Mouse (Mus musculus) MEL (cell line): ENCODE data around the gene Phyhipl. TPM values are rescaled to one million over a fixed set of nuclear protein-coding genes. Genes with fewer than 3 reads are reported as not detected.

ENCODE experiments used
- DNase-seq: peaks from one replicate; pipeline ENCODE4 v3.0.0; 2011; ENCODE audit warnings: low read depth, low spot score
- H3K27ac ChIP-seq: 2 replicates; pipeline ENCODE4 v1.5.1; 2012; ENCODE audit warnings: low read depth, mild to moderate bottlenecking, control low read depth, low read length, moderate library complexity; ENCODE audit not compliant: control insufficient read depth
- H3K27me3 ChIP-seq, 2 experiments: fragments of 150-350 bp in 1 of 2; sonication (generic) in 1 of 2; 2 replicates each; pipeline ENCODE4 v1.6.1; 2012; ENCODE audit warnings: low read length in 2 of 2, mild to moderate bottlenecking in 2 of 2, improper control_type of control experiment in 1 of 2, moderate library complexity in 1 of 2; ENCODE audit not compliant: insufficient read depth in 2 of 2, control insufficient read depth in 1 of 2
- H3K36me3 ChIP-seq, 2 experiments: 2 replicates each; pipeline ENCODE4 v1.6.1; 2012 to 2014; ENCODE audit warnings: low read length in 2 of 2, improper control_type of control experiment in 1 of 2, inconsistent platforms in 1 of 2, mild to moderate bottlenecking in 1 of 2; ENCODE audit not compliant: insufficient read depth in 2 of 2, control insufficient read depth in 1 of 2
- H3K4me1 ChIP-seq, 2 experiments: fragments of 150-350 bp in 1 of 2; sonication (generic) in 1 of 2; 2 replicates each; pipeline ENCODE4 v1.6.1; 2012; ENCODE audit warnings: low read length in 2 of 2, improper control_type of control experiment in 1 of 2, mild to moderate bottlenecking in 1 of 2; ENCODE audit not compliant: insufficient read depth in 2 of 2, control insufficient read depth in 1 of 2
- H3K4me3 ChIP-seq, 2 experiments: fragments of 150-350 bp in 1 of 2; sonication (generic) in 1 of 2; 2 replicates each; pipeline ENCODE4 v1.5.1; 2012; ENCODE audit warnings: low read depth in 2 of 2, low read length in 2 of 2, mild to moderate bottlenecking in 2 of 2, moderate library complexity in 2 of 2, control low read depth in 1 of 2, improper control_type of control experiment in 1 of 2; ENCODE audit not compliant: control insufficient read depth in 1 of 2, insufficient read depth in 1 of 2
- H3K79me2 ChIP-seq: 2 replicates; pipeline ENCODE4 v1.6.1; 2012; ENCODE audit warnings: mild to moderate bottlenecking, low read length, moderate library complexity; ENCODE audit not compliant: control insufficient read depth, poor library complexity, insufficient read depth
- H3K9ac ChIP-seq: 2 replicates; pipeline ENCODE4 v1.6.1; 2012; ENCODE audit warnings: low read depth, mild to moderate bottlenecking, control low read depth, low read length, moderate library complexity; ENCODE audit not compliant: control insufficient read depth, poor library complexity, severe bottlenecking
- H3K9me3 ChIP-seq: fragments of 150-350 bp; sonication (generic); replicated peaks from 2 replicates; pipeline ENCODE4 v1.6.1; 2012; ENCODE audit warnings: mild to moderate bottlenecking, low read length, improper control_type of control experiment, moderate library complexity; ENCODE audit not compliant: insufficient read depth
- BHLHE40 ChIP-seq: IDR thresholded peaks from 2 replicates; pipeline ENCODE4 v1.6.1; 2012; ENCODE audit warnings: low read depth, mild to moderate bottlenecking, inconsistent platforms, low read length, improper control_type of control experiment, borderline replicate concordance
- CHD1 ChIP-seq: IDR thresholded peaks from 2 replicates; pipeline ENCODE4 v1.6.1; 2012; ENCODE audit warnings: low read depth, mild to moderate bottlenecking, inconsistent platforms, low read length, improper control_type of control experiment
- CHD2 ChIP-seq: IDR thresholded peaks from 2 replicates; pipeline ENCODE4 v1.6.1; 2011; ENCODE audit warnings: low read length, improper control_type of control experiment
- CTCF ChIP-seq, 3 experiments: IDR thresholded peaks in 2 of 3; conservative IDR thresholded peaks in 1 of 3; 2 replicates each; pipeline ENCODE4 v1.5.1; 2011 to 2012; ENCODE audit warnings: low read length in 3 of 3, low read depth in 2 of 3, mild to moderate bottlenecking in 2 of 3, improper control_type of control experiment in 1 of 3, inconsistent platforms in 1 of 3, mixed read lengths in 1 of 3, moderate library complexity in 1 of 3; ENCODE audit not compliant: control insufficient read depth in 1 of 3, insufficient read depth in 1 of 3, poor library complexity in 1 of 3, severe bottlenecking in 1 of 3
- E2F4 ChIP-seq: IDR thresholded peaks from 2 replicates; pipeline ENCODE4 v1.6.1; 2011; ENCODE audit warnings: low read depth, low read length, improper control_type of control experiment, borderline replicate concordance
- EP300 ChIP-seq, 2 experiments: IDR thresholded peaks; 2 replicates each; pipeline ENCODE4 v1.6.1; 2011; ENCODE audit warnings: improper control_type of control experiment in 2 of 2, low read length in 2 of 2, low read depth in 1 of 2, mild to moderate bottlenecking in 1 of 2
- ETS1 ChIP-seq: IDR thresholded peaks from 2 replicates; pipeline ENCODE4 v1.6.1; 2012; ENCODE audit warnings: low read depth, mild to moderate bottlenecking, inconsistent platforms, low read length, improper control_type of control experiment, moderate library complexity
- GATA1 ChIP-seq: IDR thresholded peaks from 2 replicates; pipeline ENCODE4 v1.6.1; 2011; ENCODE audit warnings: low read depth, low read length, improper control_type of control experiment
- HCFC1 ChIP-seq: IDR thresholded peaks from 2 replicates; pipeline ENCODE4 v1.6.1; 2012; ENCODE audit warnings: low read depth, mild to moderate bottlenecking, inconsistent platforms, low read length, improper control_type of control experiment, moderate library complexity
- KAT2A ChIP-seq: conservative IDR thresholded peaks from 2 replicates; pipeline ENCODE4 v1.6.1; 2012; ENCODE audit warnings: low read depth, low read length, improper control_type of control experiment, inconsistent platforms
- MAFK ChIP-seq: IDR thresholded peaks from 2 replicates; pipeline ENCODE4 v1.6.1; 2011; ENCODE audit warnings: low read depth, mild to moderate bottlenecking, low read length, improper control_type of control experiment, borderline replicate concordance
- MEF2A ChIP-seq: IDR thresholded peaks from 2 replicates; pipeline ENCODE4 v1.6.1; 2014; ENCODE audit warnings: low read depth, mild to moderate bottlenecking, inconsistent platforms, low read length, improper control_type of control experiment; ENCODE audit not compliant: poor library complexity, insufficient replicate concordance, severe bottlenecking; ENCODE audit errors: extremely low read depth
- MXI1 ChIP-seq: IDR thresholded peaks from 2 replicates; pipeline ENCODE4 v1.6.1; 2011; ENCODE audit warnings: mild to moderate bottlenecking, low read depth, low read length, improper control_type of control experiment
- MYB ChIP-seq: IDR thresholded peaks from 2 replicates; pipeline ENCODE4 v1.6.1; 2011; ENCODE audit warnings: mild to moderate bottlenecking, low read depth, low read length, improper control_type of control experiment
- NRF1 ChIP-seq: IDR thresholded peaks from 2 replicates; pipeline ENCODE4 v1.6.1; 2014; ENCODE audit warnings: low read depth, mild to moderate bottlenecking, inconsistent platforms, low read length, improper control_type of control experiment, moderate library complexity; ENCODE audit not compliant: poor library complexity, insufficient read depth, severe bottlenecking
- POLR2AphosphoS5 ChIP-seq: IDR thresholded peaks from 2 replicates; pipeline ENCODE4 v1.6.1; 2012; ENCODE audit warnings: low read depth, borderline replicate concordance, mild to moderate bottlenecking, inconsistent platforms, low read length, moderate library complexity, mixed read lengths
- RAD21 ChIP-seq: IDR thresholded peaks from 2 replicates; pipeline ENCODE4 v1.6.1; 2011; ENCODE audit warnings: mild to moderate bottlenecking, low read depth, low read length, improper control_type of control experiment
- RCOR1 ChIP-seq: IDR thresholded peaks from 2 replicates; pipeline ENCODE4 v1.6.1; 2012; ENCODE audit warnings: low read depth, mild to moderate bottlenecking, inconsistent platforms, low read length, improper control_type of control experiment
- SIN3A ChIP-seq: IDR thresholded peaks from 2 replicates; pipeline ENCODE4 v1.6.1; 2012; ENCODE audit warnings: low read length, improper control_type of control experiment, inconsistent platforms
- TAL1 ChIP-seq: IDR thresholded peaks from 2 replicates; pipeline ENCODE4 v1.6.1; 2012; ENCODE audit warnings: mild to moderate bottlenecking, inconsistent platforms, low read length, moderate library complexity, mixed read lengths
- TCF12 ChIP-seq: IDR thresholded peaks from 2 replicates; pipeline ENCODE4 v1.6.1; 2014; ENCODE audit warnings: low read depth, mild to moderate bottlenecking, inconsistent platforms, low read length, improper control_type of control experiment, moderate library complexity
- USF1 ChIP-seq: IDR thresholded peaks from 2 replicates; pipeline ENCODE4 v1.6.1; 2014; ENCODE audit warnings: low read depth, mild to moderate bottlenecking, inconsistent platforms, low read length, improper control_type of control experiment, moderate library complexity
- ZC3H11A ChIP-seq: IDR thresholded peaks from 2 replicates; pipeline ENCODE4 v1.6.1; 2012; ENCODE audit warnings: low read depth, mild to moderate bottlenecking, inconsistent platforms, low read length, improper control_type of control experiment
- ZKSCAN1 ChIP-seq: IDR thresholded peaks from 2 replicates; pipeline ENCODE4 v1.6.1; 2012; ENCODE audit warnings: low read depth, mild to moderate bottlenecking, inconsistent platforms, low read length, improper control_type of control experiment, moderate library complexity
- ZMIZ1 ChIP-seq: IDR thresholded peaks from 2 replicates; pipeline ENCODE4 v1.6.1; 2012; ENCODE audit warnings: low read depth, mild to moderate bottlenecking, inconsistent platforms, low read length, improper control_type of control experiment, moderate library complexity
- ZNF384 ChIP-seq: IDR thresholded peaks from 2 replicates; pipeline ENCODE4 v1.6.1; 2012; ENCODE audit warnings: low read depth, mild to moderate bottlenecking, inconsistent platforms, low read length, improper control_type of control experiment
- polyA plus RNA-seq, 2 experiments: library from polyadenylated mRNA; stranded (reverse) in 1 of 2; unstranded in 1 of 2; fragments of >175 nt in 1 of 2; fragments of >200 nt in 1 of 2; gene quantifications; 2 replicates each; pipeline versions ENCODE4 v1.2.1 to v1.2.4; 2012; ENCODE audit warnings: low replicate concordance in 2 of 2, low read depth in 1 of 2; ENCODE audit not compliant: insufficient read length in 2 of 2, insufficient read depth in 1 of 2, missing spikeins in 1 of 2
- total RNA-seq: library from RNA; depleted of rRNA; stranded (reverse); fragments of 300-350 nt; gene quantifications from 2 replicates; pipeline ENCODE4 v1.2.3, GENCODE M21; 2012

Phyhipl gene
- total and polyA plus RNA-seq, 3 experiments = not detected

GRCm38 (mm10) chr10:70537694-70538093 is 118.1 kb downstream of the Phyhipl start:
- no peak overlapping the region for H3K27ac ChIP-seq
- no peak overlapping the region for H3K4me3 ChIP-seq
- no peak overlapping the region for H3K9ac ChIP-seq
- TF ChIP-seq MXI1 (no peak), POLR2AphosphoS5 (no peak), ZKSCAN1 (no peak), MYB (no peak), EP300 (IDR thresholded peaks at IDR 0.05; ENCODE audit: low read depth in 1 of 2, low read length in 2 of 2) (no peak), SIN3A (no peak), RCOR1 (no peak), TAL1 (no peak), USF1 (no peak), GATA1 (no peak), MAFK (no peak), TCF12 (no peak), E2F4 (no peak), MEF2A (no peak), CTCF (IDR thresholded peaks at IDR 0.05 in 2 of 3, conservative IDR thresholded peaks at IDR 0.05 in 1 of 3; ENCODE audit: control insufficient read depth in 1 of 3, insufficient read depth in 1 of 3, low read depth in 2 of 3, low read length in 3 of 3, poor library complexity in 1 of 3, severe bottlenecking in 1 of 3) (no peak)
- no peaks in the 10 kb centered on the region for H3K4me1 ChIP-seq
- H3K79me2 ChIP-seq = no peaks in the 10 kb centered on the region
- H3K27me3 ChIP-seq = no peaks in the 10 kb centered on the region
- H3K36me3 ChIP-seq = no peaks in the 10 kb centered on the region
- no peaks in the 10 kb centered on the region for H3K9me3 ChIP-seq
- no peak for DNase-seq

- H3K79me2 ChIP-seq = no peaks in the 10 kb centered on the region
- H3K4me1 ChIP-seq = no peaks in the 10 kb centered on the region
- H3K27me3 ChIP-seq = no peaks in the 10 kb centered on the region
- H3K9ac ChIP-seq = no peak overlapping the region
- no peak overlapping the region for H3K4me3 ChIP-seq
- no peak for TF ChIP-seq ZC3H11A
- TF ChIP-seq CHD2 = no peak
- TF ChIP-seq RAD21 = no peak
- no peak for TF ChIP-seq CHD1
- no peak for TF ChIP-seq MEF2A
- no peak for TF ChIP-seq KAT2A
- no peak for TF ChIP-seq ZMIZ1
- no peak for TF ChIP-seq CTCF (IDR thresholded peaks at IDR 0.05 in 2 of 3, conservative IDR thresholded peaks at IDR 0.05 in 1 of 3; ENCODE audit: control insufficient read depth in 1 of 3, insufficient read depth in 1 of 3, low read depth in 2 of 3, low read length in 3 of 3, poor library complexity in 1 of 3, severe bottlenecking in 1 of 3)
- no peak for TF ChIP-seq ETS1
- TF ChIP-seq BHLHE40 = no peak
- TF ChIP-seq ZNF384 = no peak
- TF ChIP-seq RCOR1 = no peak
- TF ChIP-seq HCFC1 = no peak
- no peak for TF ChIP-seq TCF12
- no peak for TF ChIP-seq NRF1
- TF ChIP-seq SIN3A = no peak
- TF ChIP-seq GATA1 = no peak
- TF ChIP-seq E2F4 = no peak
- no peaks in the 10 kb centered on the region for H3K9me3 ChIP-seq
- H3K27ac ChIP-seq = no peak overlapping the region
- no peak for DNase-seq
- H3K36me3 ChIP-seq = no peaks in the 10 kb centered on the region
Observed at GRCm38 (mm10) chr10:70535401-70535800, 120.4 kb downstream of the Phyhipl start.
